8 mouse cellular contexts compared by ENCODE assay signal in the genomic region with DNA sequence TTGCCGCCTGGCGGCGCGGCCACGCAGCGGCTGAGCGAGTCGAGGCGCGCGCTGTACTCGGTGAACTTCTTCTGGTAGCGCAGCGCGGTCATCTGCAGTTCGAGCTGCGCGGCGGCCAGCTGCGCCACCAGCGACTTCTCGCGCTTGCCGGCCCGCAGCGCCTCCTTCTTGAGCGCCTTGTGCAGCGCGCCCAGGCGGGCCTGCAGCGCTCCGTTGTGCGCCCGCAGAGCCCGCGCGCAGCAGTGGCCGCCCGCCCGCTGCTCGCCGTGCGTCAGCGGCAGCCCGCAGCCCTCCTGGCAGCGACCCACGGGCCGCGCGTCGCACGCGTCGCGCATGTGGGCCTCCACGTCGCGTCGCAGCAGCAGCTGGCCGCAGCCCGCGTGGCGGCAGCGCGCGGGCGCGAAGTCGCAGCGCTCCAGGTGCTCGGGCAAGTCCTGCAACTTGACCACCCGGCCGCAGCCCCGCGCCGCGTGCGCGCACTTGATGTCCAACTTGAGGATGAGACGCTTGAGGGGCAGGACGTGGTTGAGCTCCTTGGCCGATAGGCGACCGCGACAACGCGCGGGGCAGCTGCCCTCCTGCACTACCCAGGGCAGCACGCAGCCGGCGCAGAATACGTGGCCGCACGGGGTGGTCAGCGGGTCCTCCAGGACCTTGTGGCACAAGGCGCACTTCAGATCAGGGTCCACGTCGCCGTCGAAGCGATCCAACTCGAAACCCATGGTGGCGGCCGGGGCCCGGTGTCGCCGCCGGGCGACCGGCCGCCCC. TPM values are rescaled to one million over a fixed set of nuclear protein-coding genes. Genes with fewer than 3 reads are reported as not detected.
DNase-seq lines count a peak whose midpoint lies in the region; ATAC-seq and TF ChIP-seq lines count a peak whose summit lies in the region.

Pdzrn3 (minus strand) TSS at position 731 of the 768 bp plus-strand sequence.

- H3K36me3 ChIP-seq in hindbrain, embryonic 12.5 days = no peaks in the 10 kb centered on the region

- under 1% methylated on average over 98 of the region's 111 CpGs for WGBS in hindbrain, embryonic 12.5 days

- intact Hi-C loops in gastrocnemius, adult 2 months (cut with DNase I) = loop anchor here (2.0 to 5.0 kb wide), 2 partner anchors 50 to 111 kb away; no protein-coding TSS in a partner anchor
- intact Hi-C loops in left cerebral cortex, postnatal 10 days (cut with DNase I) = loop anchor here (5.0 kb wide), 3 partner anchors 110 to 240 kb away; no protein-coding TSS in a partner anchor

- no peaks in the 10 kb centered on the region for H3K9me3 ChIP-seq in hindbrain, embryonic 12.5 days (replicated peaks)

- peak; percentile 60 for TF ChIP-seq CTCF in gastrocnemius, adult 2 months (IDR thresholded peaks at IDR 0.05)

- peak within 1 kb of the TSS; percentile 74 for H3K9ac ChIP-seq in hindbrain, embryonic 12.5 days

- peak within 1 kb of the TSS; percentile 97 for H3K4me2 ChIP-seq in hindbrain, embryonic 12.5 days (replicated peaks)

- peaks cover 23% of the 10 kb centered on the region for H3K4me1 ChIP-seq in hindbrain, embryonic 12.5 days

- peak; percentile 86 for DNase-seq in Muller cell, postnatal 12 days (ENCODE audit: inconsistent ontology term)
- DNase-seq in brain, adult 2 months (ENCODE audit: low read depth, low spot score) = peak; percentile 79
- DNase-seq in gastrocnemius, adult 2 months = peak; percentile 85
- DNase-seq in left cerebral cortex, postnatal 10 days (ENCODE audit: extremely low spot score in 1 of 2, low spot score in 2 of 2) = peak in 1 of 2 experiments; percentile 78
- peak; percentile 77 for DNase-seq in right cerebral cortex, postnatal 25 days
- DNase-seq in thymus, adult 18-20 months = no peak

- ATAC-seq in hindbrain, embryonic 12.5 days (ENCODE audit: low FRiP score) = peak; percentile 83
- ATAC-seq in megakaryocyte-erythroid progenitor cell, adult 5-6 weeks (replicated peaks; ENCODE audit: low FRiP score, low TSS enrichment, poor library complexity, severe bottlenecking) = peak; percentile 55; the same call in 1 of the 2 replicates

- H3K27ac ChIP-seq in gastrocnemius, adult 2 months = peak within 1 kb of the TSS; percentile 96
- peak within 1 kb of the TSS; percentile 79 for H3K27ac ChIP-seq in hindbrain, embryonic 12.5 days

- H3K27me3 ChIP-seq in hindbrain, embryonic 12.5 days = peaks cover 7% of the 10 kb centered on the region

- peak within 1 kb of the TSS; percentile 87 for H3K4me3 ChIP-seq in gastrocnemius, adult 2 months
- H3K4me3 ChIP-seq in hindbrain, embryonic 12.5 days = peak within 1 kb of the TSS; percentile 65

RNA-seq across cellular contexts. Expression of gene Pdzrn3, which starts in this region (rescaled TPM):
- 100 to 1,000 TPM in 1 of 2 experiments, 10 to 100 TPM in 1; 96.6 to 104 TPM for total RNA-seq in gastrocnemius, adult 2 months (2021)
- 27.2 and 31.0 TPM in 2 replicates for polyA plus RNA-seq in hindbrain, embryonic 12.5 days (2016; fragmentation: Nextera tagmentation; extraction: Ambion mirVana)
- total RNA-seq in left cerebral cortex, postnatal 10 days (2021) = 10 to 100 TPM; 48.3 to 55.1 TPM
- total RNA-seq in megakaryocyte-erythroid progenitor cell, adult 5-6 weeks (2014; fragmentation: Nextera tagmentation) = 1.6 TPM in 1 of 2 replicates, not detected in the other
- total RNA-seq in megakaryocyte-erythroid progenitor cell, adult 5-6 weeks (2017) = not detected in 2 replicates

Comparison
In these comparisons a context has a peak if more than half of its experiments do, and no peak if none do; other contexts are left out.
1. RNA of gene Pdzrn3 (total RNA-seq): 96.6 to 104 TPM in gastrocnemius, adult 2 months and 48.3 to 55.1 TPM in left cerebral cortex, postnatal 10 days; 1.6 TPM in megakaryocyte-erythroid progenitor cell, adult 5-6 weeks; every median in the first group is over 10 times any median in the second.
2. DNase-seq: peak in Muller cell, postnatal 12 days (single experiment), brain, adult 2 months (single experiment), gastrocnemius, adult 2 months (single experiment) and right cerebral cortex, postnatal 25 days (single experiment); none in thymus, adult 18-20 months (0 of 2).